Mouse (Mus musculus) left cerebral cortex, postnatal 4 days (tissue): ENCODE data around the gene Rab37. TPM values are rescaled to one million over a fixed set of nuclear protein-coding genes. Genes with fewer than 3 reads are reported as not detected.

Experiments
- DNase-seq: peaks from one replicate; pipeline ENCODE4 v3.0.0-alpha.2; 2022
- intact Hi-C: fragments of 180-260 bp; cut with DNase I; formaldehyde crosslinking; loops from one replicate; pipeline ENCODE4 v1.15.1; 2025
- total RNA-seq, 2 experiments: library from RNA; stranded (reverse); gene quantifications; 2 replicates each; pipeline ENCODE4 v1.2.3; 2021

Gene Rab37
- total RNA-seq, 2 experiments from 2014 or later = 0.38 to 0.68 TPM

DNA sequence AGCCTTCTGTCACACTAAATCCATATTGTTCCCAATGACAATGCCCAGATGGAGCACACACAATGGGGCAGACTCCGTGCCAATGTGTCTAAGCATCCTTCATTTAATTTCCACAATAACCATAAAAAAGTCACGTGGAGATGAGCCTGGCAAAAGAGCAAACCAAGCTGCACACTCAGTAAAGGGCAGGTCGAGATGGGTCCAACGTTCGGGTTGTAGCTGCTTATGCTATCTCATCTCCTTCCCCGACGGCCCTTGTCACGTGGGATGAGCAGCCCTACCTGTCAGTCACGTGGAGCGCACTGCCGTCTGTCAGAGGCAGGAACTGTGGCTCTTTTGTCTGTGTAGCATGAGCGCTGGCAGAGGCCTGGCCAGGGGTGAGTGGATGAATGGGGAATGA lies 6.6 kb upstream of the Rab37 start:
- DNase-seq = no peak
- intact Hi-C loops = loop anchor here (5.0 to 10.0 kb wide), 2 partner anchors 68 to 180 kb away; partner anchors contain the start of gene Grin2c

DNA sequence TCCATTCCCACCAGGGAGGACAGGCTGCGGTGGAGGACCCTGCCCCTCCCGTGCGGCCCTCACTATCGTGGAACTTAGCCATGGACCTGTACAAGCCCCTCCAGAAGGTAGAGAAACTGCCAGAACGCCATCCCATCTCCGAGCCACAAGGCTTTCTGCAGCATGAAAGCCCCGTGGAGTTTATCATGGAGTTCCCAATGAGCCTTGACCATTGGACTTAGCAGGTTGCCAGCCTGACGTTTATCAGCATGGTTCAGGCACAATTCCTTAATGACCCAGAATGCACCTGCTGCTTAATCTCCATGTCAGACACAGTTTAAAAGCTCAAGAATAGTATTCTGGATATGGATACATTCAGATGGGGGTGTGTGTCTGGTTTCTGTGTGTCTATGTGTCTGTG lies 6.2 kb upstream of the Rab37 start:
- intact Hi-C loops = loop anchor here (10.0 kb wide), 1 partner anchor 180 kb away; the partner anchor contains the start of gene Grin2c
- DNase-seq = no peak

DNA sequence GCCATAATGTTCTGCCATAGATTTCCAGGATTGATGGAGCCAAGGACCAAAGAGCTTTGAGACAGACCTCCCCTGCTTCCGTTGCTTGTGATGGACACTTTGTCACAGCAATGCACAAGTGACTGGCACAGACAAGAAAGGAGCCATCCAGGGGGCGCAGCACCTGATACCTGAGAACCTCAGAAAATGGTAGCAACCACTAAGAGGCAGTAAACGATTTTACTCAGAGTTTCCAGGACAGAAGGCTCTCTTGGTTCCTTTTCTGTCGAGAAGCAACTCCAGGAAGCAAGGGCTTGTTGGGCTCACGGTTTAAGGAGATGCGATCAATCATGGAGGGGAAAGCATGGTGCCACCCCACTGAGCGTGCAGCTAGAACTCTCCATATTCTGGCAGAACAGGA lies 5.0 kb upstream of the Rab37 start:
- intact Hi-C loops = loop anchor here (10.0 kb wide), 1 partner anchor 179 kb away; the partner anchor contains the start of gene Grin2c
- DNase-seq = no peak

DNA sequence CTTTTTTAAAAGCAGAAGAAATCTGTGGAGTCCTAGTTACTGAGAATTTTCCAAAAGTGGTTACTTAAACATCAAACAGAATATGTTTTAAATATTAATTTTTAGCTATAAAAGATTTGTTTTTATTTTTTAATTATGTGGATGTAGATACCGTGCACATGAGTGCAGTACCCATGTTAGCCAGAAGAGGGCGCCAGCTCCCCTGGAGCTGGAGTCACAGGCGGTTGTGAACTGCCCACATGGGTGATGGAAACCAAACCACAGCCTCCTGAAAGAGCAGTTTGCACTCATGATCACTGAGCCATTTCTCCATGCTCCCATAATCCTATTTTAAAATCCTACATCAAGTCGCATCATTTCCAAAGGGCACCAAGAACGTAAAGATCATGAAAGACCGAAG lies 1.4 kb upstream of the Rab37 start:
- intact Hi-C loops = loop anchor here (10.0 kb wide), 1 partner anchor 175 kb away; the partner anchor contains the start of gene Grin2c

DNA sequence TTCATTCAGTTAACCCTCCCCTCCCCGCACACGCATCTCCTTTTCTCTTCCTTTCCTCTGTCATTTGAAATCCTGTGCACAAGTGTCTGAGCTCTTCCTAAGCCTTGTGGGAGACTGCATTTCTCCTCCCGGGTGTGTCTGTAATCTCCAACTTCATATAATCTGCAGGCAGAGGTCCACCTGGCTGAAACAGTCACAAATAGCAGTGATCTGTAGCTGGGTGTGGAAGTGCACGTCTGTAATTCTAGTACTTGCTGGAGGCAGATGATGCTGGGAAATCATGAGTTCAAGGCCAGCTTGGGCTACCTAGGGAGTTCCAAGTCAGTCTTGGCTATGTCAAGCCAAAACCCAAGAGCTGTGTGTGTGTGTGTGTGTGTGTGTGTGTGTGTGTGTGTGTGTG lies 909 bp downstream of the Rab37 start:
- intact Hi-C loops = no loop called here
- DNase-seq = no peak

More for the DNA sequence above, 1.4 kb upstream of the Rab37 start:
- no peak for DNase-seq

DNA sequence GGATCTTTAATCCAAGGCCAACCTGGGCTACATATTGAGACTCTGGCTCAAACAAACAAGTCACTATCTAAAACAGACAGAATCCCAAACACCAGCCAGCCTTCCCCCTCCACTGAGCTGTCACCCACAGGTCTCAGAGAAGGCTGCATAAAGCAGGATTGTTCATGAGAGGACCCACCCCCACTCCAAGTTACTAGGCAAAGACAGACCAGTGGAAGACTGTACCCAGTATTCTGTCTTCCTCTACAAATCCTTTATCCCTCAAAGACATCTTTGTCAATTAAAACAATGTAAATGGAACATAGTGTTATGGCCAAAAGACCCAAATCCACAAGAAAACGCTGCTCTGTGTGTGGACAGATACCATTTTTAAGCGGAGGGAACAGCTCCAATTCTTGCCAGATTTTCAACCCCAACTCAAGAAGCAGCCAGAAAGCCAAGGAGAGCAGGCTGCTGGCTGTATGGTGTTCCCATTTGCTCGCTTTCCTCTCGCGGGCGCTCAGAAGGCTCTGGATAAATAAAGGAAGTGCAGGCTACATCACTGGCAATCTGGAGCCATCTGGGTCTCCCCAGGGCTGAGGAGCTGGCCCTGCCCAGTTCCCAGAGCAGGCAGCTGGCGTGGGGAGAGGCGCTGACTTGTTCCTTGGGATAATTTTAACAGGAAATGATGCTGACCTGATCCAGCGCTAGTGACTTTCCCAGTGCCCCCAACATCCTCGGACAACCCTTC lies 7.1 kb downstream of the Rab37 start:
- DNase-seq = peak; percentile 50
- intact Hi-C loops = no loop called here

DNA sequence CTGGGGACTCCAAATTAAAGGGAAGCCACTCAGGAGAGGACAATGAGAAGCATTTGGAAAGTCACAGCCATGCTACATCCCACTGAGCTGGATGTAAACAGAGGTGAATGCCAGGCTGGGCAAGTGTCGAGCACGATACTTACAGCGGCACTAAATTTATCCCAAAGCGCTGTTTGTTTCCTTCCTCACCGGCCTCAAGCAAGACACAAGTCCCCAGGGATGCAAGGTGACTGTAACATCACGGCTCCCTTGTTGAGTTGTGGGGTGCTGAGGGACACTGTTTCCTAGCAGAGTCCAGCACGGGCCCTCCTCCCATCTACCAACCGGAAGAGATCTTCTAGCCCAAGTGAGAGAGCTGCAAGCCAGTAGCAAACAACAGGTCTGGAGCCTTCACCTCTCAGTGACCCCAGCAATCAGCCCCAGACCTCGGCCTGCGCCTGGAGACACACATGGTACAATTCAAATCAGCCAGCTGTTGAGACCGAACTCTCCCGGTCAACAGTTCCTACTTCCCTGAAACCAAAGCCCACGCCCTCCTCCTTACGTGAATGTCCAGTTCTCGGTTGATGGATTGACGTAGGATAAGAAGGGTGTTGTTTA lies 8.1 kb downstream of the Rab37 start:
- intact Hi-C loops = no loop called here
- DNase-seq = no peak

DNA sequence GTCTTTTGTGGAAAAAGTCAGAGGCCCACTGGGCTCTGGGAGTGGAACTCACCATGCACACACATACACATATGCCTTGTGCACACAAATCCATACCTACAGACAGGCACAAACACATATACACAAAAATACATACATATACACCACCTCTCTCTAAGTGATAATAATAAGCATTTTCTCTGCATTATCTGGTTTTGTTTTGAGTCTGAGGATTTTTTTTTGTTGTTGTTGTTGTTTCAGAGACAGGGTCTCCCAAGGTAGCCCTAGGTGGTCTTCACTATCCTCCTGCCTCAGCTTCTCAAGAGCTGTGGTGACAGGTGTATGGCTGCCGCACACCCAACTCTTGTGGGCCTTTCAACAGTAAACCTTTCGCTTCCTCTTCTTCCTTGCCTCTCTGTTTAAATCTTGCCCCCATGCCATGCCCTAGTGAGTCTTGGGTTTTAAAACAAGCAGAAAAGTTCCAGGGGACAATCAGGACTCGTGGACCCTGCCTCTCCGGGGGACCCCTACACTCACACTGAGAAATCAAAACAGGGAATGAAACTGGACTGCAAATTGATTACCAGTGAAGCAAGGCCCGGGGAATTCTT lies 8.9 kb downstream of the Rab37 start:
- no peak for DNase-seq
- intact Hi-C loops = no loop called here

DNA sequence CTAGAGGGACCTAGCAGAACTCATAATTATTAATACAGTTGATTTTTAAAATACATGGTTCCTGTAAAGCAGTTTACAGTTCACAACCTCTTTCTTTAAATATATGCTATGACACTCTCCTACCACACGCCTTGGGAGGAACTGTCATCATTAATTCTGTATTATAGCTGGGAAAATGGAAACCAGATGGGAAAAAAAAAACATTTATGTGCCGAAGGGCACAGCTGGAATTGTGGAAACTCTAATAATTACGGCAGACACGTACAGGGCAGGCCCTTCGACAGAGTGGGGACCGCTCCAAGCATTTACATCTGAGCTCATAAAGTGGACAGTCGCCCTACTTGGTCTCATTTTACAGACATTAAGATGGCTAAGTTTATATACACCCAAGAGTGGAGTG lies 9.5 kb downstream of the Rab37 start:
- intact Hi-C loops = no loop called here
- DNase-seq = no peak

DNA sequence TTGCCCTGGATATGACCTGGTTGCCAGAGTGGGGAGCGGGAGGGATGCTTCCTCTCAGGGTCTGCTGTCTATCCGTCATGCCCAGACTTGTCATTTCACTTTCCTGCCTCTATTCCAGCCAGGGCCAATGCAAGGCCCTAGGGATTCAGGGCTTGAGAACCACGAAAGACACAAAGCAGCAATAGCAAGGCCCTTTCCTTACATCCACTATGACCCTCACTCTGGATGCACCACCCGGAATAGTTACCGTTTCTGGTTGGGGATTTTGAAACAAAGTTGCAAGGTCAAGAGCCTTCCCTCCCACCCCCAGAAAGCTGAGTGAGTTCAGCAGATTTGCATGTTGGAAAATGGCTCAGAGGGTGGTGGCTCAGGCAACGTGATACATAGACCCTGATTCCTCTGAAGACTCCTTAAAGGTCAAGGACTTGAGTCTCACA lies 10.4 kb downstream of the Rab37 start:
- DNase-seq = no peak
- intact Hi-C loops = no loop called here

DNA sequence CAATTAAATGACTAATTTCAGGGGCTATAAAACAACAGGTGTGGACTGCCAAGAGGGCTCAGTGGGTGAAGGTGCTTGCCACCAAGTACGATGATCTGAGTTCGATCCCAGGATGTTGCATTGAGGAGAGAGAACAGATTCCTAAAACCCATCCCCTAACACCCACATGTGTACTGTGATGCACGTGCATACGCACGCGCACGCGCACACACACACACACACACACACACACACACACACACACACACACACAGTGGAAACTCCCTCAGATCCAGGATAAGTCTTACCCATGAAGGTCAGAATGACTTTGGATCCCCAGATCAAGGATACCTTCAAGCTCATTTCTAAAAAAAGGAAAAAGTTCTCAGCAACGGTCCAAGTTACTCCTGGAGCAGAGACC lies 10.9 kb downstream of the Rab37 start:
- no peak for DNase-seq
- intact Hi-C loops = no loop called here

DNA sequence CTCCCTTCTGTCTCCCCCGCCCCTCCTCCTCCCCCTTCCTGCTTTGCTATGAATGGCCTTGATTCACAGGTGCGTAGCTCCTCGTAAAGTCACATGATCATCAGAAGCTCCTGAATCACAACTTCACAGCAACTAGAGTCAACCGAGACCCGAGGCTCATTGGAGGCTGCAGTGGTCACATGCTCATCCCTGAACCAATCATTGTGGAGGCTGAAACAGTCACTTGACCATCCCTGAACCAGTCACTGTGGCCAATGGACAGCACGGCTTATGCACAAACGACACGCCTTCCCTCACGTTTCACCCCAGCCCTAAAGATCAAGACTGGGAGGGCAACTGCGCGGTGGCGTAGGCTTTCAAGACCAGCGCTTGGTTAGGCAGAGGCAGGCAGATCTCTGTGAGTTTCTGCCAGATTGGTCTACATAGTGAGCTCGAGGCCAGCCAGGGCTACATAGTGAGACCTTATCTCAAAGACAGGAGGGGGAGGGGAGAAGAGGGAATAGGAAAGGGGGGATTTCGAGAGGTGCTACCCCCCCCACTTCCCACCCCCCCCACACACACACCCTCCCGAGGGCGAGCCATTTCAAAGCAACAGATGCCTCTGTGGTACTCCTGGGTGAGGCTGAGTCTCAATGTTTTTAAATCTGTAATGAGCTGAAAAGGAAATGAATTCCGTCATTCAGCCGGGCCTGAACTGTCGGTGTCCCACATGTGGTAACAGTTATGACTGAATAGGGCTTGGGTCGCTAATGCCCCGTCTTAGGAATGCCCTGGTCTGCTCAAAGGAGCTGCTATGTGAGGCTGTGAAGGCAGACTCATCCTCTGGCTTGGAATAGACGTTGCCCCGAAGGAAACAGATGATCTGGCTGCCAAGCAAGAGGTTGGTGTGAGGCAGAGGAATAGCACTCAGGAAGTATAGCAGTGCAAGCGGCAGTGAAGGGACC lies 12.5 kb downstream of the Rab37 start:
- intact Hi-C loops = no loop called here
- no peak for DNase-seq

DNA sequence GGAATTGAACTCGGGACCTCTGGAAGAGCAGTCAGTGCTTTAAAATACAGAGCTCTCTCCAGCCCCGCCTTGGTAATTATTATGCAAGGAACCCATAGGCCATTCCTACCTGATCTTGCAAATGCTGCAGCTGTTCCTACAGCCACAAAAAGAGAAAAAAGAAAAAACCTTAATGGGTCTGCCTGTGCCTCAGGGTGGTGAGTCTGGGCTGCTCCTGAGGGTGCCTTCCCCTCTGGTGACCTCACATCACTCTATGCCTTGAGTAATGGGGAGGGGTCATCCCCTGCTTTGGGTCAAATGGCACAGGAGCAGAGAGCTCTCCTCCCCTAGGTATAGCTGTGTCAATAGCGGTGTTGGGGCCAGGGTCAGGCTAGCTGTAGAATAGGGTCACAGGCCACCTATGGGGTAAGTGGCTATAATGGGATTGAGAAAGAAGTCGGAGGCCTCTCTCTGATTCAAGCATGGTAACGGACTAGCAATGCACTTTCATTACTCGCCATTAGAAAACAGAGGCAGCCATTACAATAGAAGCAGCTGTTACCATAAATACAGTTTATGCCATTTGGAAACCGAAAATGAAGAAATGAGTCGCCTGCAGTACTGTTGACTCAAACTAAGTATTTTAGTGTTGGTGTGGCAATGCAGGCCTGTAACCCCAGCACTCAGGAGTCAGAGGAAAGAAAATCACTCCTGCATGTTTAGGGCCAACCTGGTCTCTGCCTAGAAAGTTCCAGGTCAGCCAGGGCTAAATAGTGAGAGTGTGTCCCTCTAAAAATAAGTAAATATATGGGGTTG lies 13.7 kb downstream of the Rab37 start:
- intact Hi-C loops = no loop called here
- no peak for DNase-seq

DNA sequence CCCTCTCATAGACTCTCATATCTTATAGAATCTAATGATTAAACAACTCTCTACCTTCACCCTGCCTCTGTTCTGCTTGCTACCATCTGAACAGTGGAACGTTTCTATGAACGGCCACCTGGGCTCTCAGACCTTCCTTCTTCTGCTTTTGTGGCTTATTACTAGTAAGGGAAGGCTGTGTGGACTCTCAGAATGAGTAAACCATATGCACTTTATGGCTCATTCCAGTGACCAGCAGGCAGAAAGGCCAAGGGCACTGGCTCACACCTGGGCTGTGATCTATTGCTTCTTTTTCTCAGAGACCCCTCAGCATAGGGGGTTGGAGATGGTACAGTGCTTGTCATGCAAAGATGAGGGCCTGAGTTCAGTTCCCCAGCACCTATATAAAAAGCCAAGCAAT lies 15.4 kb downstream of the Rab37 start:
- intact Hi-C loops = no loop called here
- DNase-seq = no peak

DNA sequence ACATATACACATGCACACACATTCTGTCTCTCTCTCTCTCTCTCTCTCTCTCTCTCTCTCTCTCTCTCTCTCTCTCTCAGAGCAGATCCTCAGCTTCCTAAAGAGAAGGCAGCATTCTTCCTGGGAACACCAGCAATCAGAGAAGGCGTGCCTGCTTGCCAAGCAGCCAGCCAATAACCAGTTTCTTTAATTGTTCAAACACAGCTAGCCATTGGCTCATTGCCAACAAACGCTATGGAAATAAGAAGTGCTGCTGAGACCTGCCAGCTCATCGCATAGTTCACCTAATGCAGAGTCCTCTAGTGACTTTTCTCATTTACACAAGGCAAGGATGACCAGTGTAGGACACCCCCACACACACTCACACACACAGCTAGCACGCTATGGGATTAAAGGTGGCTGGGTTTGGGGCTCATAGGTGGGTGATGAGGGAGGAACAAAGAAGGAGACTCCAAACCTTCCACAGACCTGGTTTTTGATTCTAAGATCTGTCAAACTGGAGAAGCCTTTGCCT lies 16.2 kb downstream of the Rab37 start:
- DNase-seq = peak; percentile 14
- intact Hi-C loops = no loop called here

DNA sequence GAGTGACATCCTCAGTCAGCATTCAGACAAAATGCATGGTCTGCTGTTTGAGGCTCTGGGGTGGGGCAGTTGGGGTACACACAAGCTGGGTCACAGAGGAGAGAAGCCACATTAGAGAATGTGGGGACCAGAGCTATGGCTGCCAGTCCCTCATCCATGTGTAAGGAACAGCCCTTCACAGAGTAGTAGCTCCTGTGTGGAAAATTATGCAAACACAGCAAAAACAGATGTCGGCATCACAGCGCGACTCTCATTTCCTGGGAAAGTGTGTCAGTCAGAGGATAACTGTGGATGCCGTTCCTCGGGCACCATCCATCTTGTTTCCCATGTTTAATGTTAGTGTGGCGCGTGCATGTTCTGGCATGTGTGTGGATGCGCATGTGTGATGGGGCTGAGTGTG lies 16.9 kb downstream of the Rab37 start:
- intact Hi-C loops = no loop called here
- no peak for DNase-seq

DNA sequence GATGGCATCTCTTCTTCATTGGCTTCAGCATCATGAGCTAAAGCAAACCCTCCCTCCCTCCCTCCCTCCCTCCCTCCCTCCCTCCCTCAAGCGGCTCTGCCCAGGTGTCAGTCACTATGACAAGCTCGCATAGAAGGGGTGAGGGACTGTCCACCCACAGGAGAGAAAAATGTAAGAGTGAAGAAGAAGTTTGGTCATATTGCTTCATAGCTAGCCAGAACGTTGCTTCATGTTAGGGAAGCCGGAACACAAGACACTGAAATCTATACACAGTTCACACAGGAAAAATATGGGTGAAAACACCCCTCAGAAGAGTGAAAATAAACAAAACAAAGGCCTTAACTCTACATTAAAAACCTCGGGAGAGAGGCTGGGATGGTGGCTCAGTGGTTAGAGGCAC lies 19.0 kb downstream of the Rab37 start:
- intact Hi-C loops = no loop called here
- DNase-seq = no peak

DNA sequence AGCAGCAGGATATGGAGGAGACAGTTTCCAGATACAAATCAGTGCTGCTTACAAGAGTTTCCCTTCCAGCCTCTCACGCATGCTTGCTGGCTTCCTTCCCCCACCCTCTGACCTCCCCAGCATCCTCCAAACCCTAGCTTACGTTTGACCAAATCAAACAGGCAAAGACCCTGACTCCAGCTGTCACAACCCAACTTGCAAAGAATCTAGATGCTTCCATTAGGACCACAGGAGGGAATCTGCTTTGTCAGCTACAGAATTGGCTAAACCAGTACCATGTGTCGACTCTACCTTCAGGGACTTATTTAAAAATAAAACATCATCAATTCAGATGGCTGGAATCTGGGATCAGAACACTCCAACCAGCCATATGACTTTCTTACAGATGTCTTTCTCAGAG lies 21.0 kb downstream of the Rab37 start:
- intact Hi-C loops = no loop called here
- no peak for DNase-seq

DNA sequence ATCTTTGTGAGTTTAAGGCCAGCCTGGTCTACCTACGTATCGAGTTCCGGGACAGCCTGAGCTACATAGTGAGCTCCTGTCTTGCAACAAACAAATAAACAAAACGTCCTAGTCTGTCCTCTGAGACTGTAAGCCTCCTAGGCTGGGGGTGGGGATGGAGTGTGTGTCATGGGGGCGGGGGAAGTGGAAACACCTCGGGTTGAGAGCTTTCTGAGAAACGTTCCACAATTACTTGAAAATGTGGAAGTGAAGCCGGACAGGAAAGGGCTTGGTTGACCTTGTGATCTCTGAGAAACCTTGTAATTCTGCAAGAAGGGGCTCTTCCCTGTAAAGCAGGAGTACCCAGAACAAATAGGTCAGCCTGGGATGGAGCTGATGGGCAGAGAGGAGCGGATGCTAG lies 28.2 kb downstream of the Rab37 start:
- DNase-seq = no peak
- intact Hi-C loops = no loop called here

DNA sequence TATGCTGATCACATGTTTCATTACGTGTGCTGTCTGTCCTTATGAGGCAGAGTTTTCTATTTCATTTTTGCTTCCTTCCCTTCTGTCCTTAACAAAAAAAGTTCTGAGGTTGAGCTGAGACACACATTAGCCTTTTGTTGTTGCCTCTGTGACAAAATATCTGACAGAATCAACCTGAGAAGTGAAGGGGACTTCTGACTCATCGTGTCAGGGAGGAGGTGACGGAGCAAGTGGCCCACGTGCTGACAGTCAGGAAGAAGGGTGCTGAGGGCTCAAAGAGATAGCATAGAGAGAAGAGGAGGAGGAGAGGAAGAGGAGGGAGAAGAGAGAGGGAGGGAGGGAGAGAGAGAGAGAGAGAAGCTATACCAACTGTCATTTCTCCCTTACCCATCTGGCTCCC lies 37.3 kb downstream of the Rab37 start:
- DNase-seq = no peak
- intact Hi-C loops = no loop called here
